Mouse (Mus musculus) lung, postnatal 0 days (tissue): ENCODE measurements at regions not wholly inside any gene's neighbourhood (a gene's known extent, or its start where the extent isn't known, plus 50 kb on each side); places are given as distances from the start of the nearest gene placed in this dataset.

ENCODE experiments used
- CTCF ChIP-seq: IDR thresholded peaks from 2 replicates; pipeline ENCODE4 v1.5.1; 2016; ENCODE audit warnings: antibody characterized with exemption, mild to moderate bottlenecking
- EP300 ChIP-seq: IDR thresholded peaks from 2 replicates; pipeline ENCODE4 v1.6.1; 2016; ENCODE audit warnings: antibody characterized with exemption, mild to moderate bottlenecking, control low read depth

GRCm38 (mm10) chr2:169524429-169524828, 63.1 kb downstream of the Gm11011 start:
- TF ChIP-seq CTCF (no peak), EP300 (no peak)
